Mouse (Mus musculus) midbrain, embryonic 11.5 days (tissue): ENCODE measurements around the gene Sptan1. TPM values are rescaled to one million over a fixed set of nuclear protein-coding genes. Genes with fewer than 3 reads are reported as not detected.

Experiments
- ATAC-seq: fragments of 200-750 bp; cut with Nextera tagmentation; 2 replicates; pipeline ENCODE4 v1.8.0; 2017; ENCODE audit warnings: moderate TSS enrichment, moderate library complexity; ENCODE audit not compliant: low FRiP score
- DNase-seq: peaks from one replicate; pipeline ENCODE4 v3.0.0; 2015; ENCODE audit warnings: low spot score; ENCODE audit errors: missing footprints
- H3K27ac ChIP-seq: fragments of 300-500 bp; sonication (generic); 2 replicates; pipeline ENCODE4 v1.5.1; 2014; ENCODE audit warnings: low read depth, low read length
- H3K27me3 ChIP-seq: fragments of 300-500 bp; sonication (generic); 2 replicates; pipeline ENCODE4 v1.6.1; 2014; ENCODE audit warnings: mild to moderate bottlenecking, low read length, moderate library complexity, mixed read lengths; ENCODE audit not compliant: control insufficient read depth, insufficient read depth
- H3K36me3 ChIP-seq: fragments of 300-500 bp; sonication (generic); 2 replicates; pipeline ENCODE4 v1.6.1; 2014; ENCODE audit warnings: mild to moderate bottlenecking, low read length, moderate library complexity, mixed read lengths; ENCODE audit not compliant: control insufficient read depth, insufficient read depth
- H3K4me1 ChIP-seq: fragments of 300-500 bp; sonication (generic); 2 replicates; pipeline ENCODE4 v1.6.1; 2014; ENCODE audit warnings: low read length; ENCODE audit not compliant: control insufficient read depth, insufficient read depth
- H3K4me2 ChIP-seq: fragments of 300-500 bp; sonication (generic); 2 replicates; pipeline ENCODE4 v1.6.1; 2014; ENCODE audit warnings: mild to moderate bottlenecking, moderate library complexity
- H3K4me3 ChIP-seq: fragments of 300-500 bp; sonication (generic); 2 replicates; pipeline ENCODE4 v1.5.1; 2014; ENCODE audit warnings: low read depth, low read length
- H3K9ac ChIP-seq: fragments of 300-500 bp; sonication (generic); 2 replicates; pipeline ENCODE4 v1.6.1; 2014; ENCODE audit warnings: low read length
- H3K9me3 ChIP-seq: fragments of 300-500 bp; sonication (generic); 2 replicates; pipeline ENCODE4 v1.6.1; 2016; ENCODE audit warnings: low read length; ENCODE audit not compliant: control insufficient read depth
- WGBS: fragments of 180-500 bp; shearing (Covaris S2); extraction: QIAGEN DNeasy Blood & Tissue Kit; methylation state at CpG from one replicate; pipeline ENCODE4 v1.1.7; 2014; 5-methylcytosine and 5-hydroxymethylcytosine counted together
- polyA plus RNA-seq: library from polyadenylated mRNA; unstranded; fragments of >200 nt; fragmentation: Nextera tagmentation; extraction: Ambion mirVana; gene quantifications from 2 replicates; pipeline ENCODE4 v1.2.1, GENCODE M21; 2014

Gene Sptan1
- polyA plus RNA-seq, 1 experiment from 2014 or later: 136 TPM

GRCm38 (mm10) chr2:29944723-29945122, 20.6 kb upstream of the Sptan1 start:
- H3K27me3 ChIP-seq: no peaks in the 10 kb centered on the region
- H3K9ac ChIP-seq: no peak overlapping the region
- 74% methylated on average over 1 of the region's 1 CpGs for WGBS
- H3K4me2 ChIP-seq: no peak overlapping the region
- ATAC-seq (no peak), DNase-seq (no peak)
- H3K4me1 ChIP-seq: no peaks in the 10 kb centered on the region
- no peaks in the 10 kb centered on the region for H3K9me3 ChIP-seq
- no peak overlapping the region for H3K27ac ChIP-seq
- peaks cover 26% of the 10 kb centered on the region for H3K36me3 ChIP-seq
- H3K4me3 ChIP-seq: no peak overlapping the region

GRCm38 (mm10) chr2:29948896-29949295, 16.5 kb upstream of the Sptan1 start:
- no peaks in the 10 kb centered on the region for H3K9me3 ChIP-seq
- no peak for DNase-seq
- no peaks in the 10 kb centered on the region for H3K4me1 ChIP-seq
- no peak overlapping the region for H3K4me3 ChIP-seq
- 95% methylated on average over 5 of the region's 5 CpGs for WGBS
- no peak overlapping the region for H3K4me2 ChIP-seq
- no peaks in the 10 kb centered on the region for H3K27me3 ChIP-seq
- H3K27ac ChIP-seq: no peak overlapping the region
- peaks cover 24% of the 10 kb centered on the region for H3K36me3 ChIP-seq
- ATAC-seq: no peak
- no peak overlapping the region for H3K9ac ChIP-seq

- Histone ChIP-seq H3K9me3 (no peaks in the 10 kb centered on the region), H3K27ac (no peak overlapping the region), H3K36me3 (peaks cover 4% of the 10 kb centered on the region; the same call in 1 of the 2 replicates), H3K4me3 (no peak overlapping the region), H3K27me3 (no peaks in the 10 kb centered on the region), H3K4me2 (no peak overlapping the region), H3K9ac (no peak overlapping the region), H3K4me1 (no peaks in the 10 kb centered on the region)
- 96% methylated on average over 7 of the region's 7 CpGs for WGBS
- ATAC-seq (no peak), DNase-seq (no peak)
These were observed 4.1 kb upstream of the Sptan1 start for GRCm38 (mm10) chr2:29961246-29961645.

- peak overlapping the region; percentile 92 for H3K4me3 ChIP-seq
- no peaks in the 10 kb centered on the region; the same call in 1 of the 2 replicates for H3K36me3 ChIP-seq
- H3K4me2 ChIP-seq: peak overlapping the region; percentile 40
- peak overlapping the region; percentile 91 for H3K9ac ChIP-seq
- H3K9me3 ChIP-seq: no peaks in the 10 kb centered on the region
- no peak for ATAC-seq
- peak overlapping the region; percentile 42 for H3K27ac ChIP-seq
- 20% methylated on average over 10 of the region's 10 CpGs for WGBS
- no peak for DNase-seq
- peaks cover 11% of the 10 kb centered on the region for H3K4me1 ChIP-seq
- no peaks in the 10 kb centered on the region for H3K27me3 ChIP-seq
These were observed 758 bp upstream of the Sptan1 start for GRCm38 (mm10) chr2:29964354-29965249.

- H3K9ac ChIP-seq: peak overlapping the region; percentile 91
- WGBS: 0% methylated on average over 27 of the region's 41 CpGs
- H3K27ac ChIP-seq: peak overlapping the region; percentile 68
- peak overlapping the region; percentile 40 for H3K4me2 ChIP-seq
- DNase-seq (peak; percentile 93), ATAC-seq (peak; percentile 19)
- H3K36me3 ChIP-seq: no peaks in the 10 kb centered on the region
- no peaks in the 10 kb centered on the region for H3K27me3 ChIP-seq
- no peaks in the 10 kb centered on the region for H3K9me3 ChIP-seq
- peak overlapping the region; percentile 92 for H3K4me3 ChIP-seq
- peaks cover 11% of the 10 kb centered on the region for H3K4me1 ChIP-seq
These were observed 546 bp downstream of the Sptan1 start for GRCm38 (mm10) chr2:29965906-29966305.

- Histone ChIP-seq H3K4me1 (peaks cover 11% of the 10 kb centered on the region), H3K4me2 (peak overlapping the region; percentile 40), H3K9me3 (no peaks in the 10 kb centered on the region), H3K4me3 (peak overlapping the region; percentile 92), H3K27ac (no peak overlapping the region), H3K27me3 (no peaks in the 10 kb centered on the region), H3K36me3 (no peaks in the 10 kb centered on the region), H3K9ac (peak overlapping the region; percentile 91)
- ATAC-seq (no peak), DNase-seq (no peak)
- 81% methylated on average over 2 of the region's 2 CpGs for WGBS
These were observed 1.5 kb downstream of the Sptan1 start for GRCm38 (mm10) chr2:29966826-29967225.

- H3K27me3 ChIP-seq: no peaks in the 10 kb centered on the region
- no peaks in the 10 kb centered on the region for H3K36me3 ChIP-seq
- ATAC-seq (no peak), DNase-seq (no peak)
- peaks cover 11% of the 10 kb centered on the region for H3K4me1 ChIP-seq
- peak overlapping the region; percentile 40; the same call in 1 of the 2 replicates for H3K4me2 ChIP-seq
- no peaks in the 10 kb centered on the region for H3K9me3 ChIP-seq
- H3K4me3 ChIP-seq: no peak overlapping the region; the same call in 1 of the 2 replicates
- no peak overlapping the region for H3K27ac ChIP-seq
- peak overlapping the region; percentile 32; the same call in 1 of the 2 replicates for H3K9ac ChIP-seq
- WGBS: 67% methylated on average over 5 of the region's 5 CpGs
These were observed 2.4 kb downstream of the Sptan1 start for GRCm38 (mm10) chr2:29967768-29968167.

GRCm38 (mm10) chr2:29968638-29969037, 3.3 kb downstream of the Sptan1 start:
- Histone ChIP-seq H3K4me2 (no peak overlapping the region), H3K4me1 (peaks cover 11% of the 10 kb centered on the region), H3K4me3 (no peak overlapping the region), H3K36me3 (no peaks in the 10 kb centered on the region), H3K9ac (no peak overlapping the region), H3K9me3 (no peaks in the 10 kb centered on the region), H3K27ac (no peak overlapping the region), H3K27me3 (no peaks in the 10 kb centered on the region)
- DNase-seq (no peak), ATAC-seq (no peak)
- WGBS: 80% methylated on average over 5 of the region's 5 CpGs

- WGBS: 89% methylated on average over 9 of the region's 9 CpGs
- Histone ChIP-seq H3K36me3 (no peaks in the 10 kb centered on the region; the same call in 1 of the 2 replicates), H3K9ac (no peak overlapping the region)
These were observed 6.7 kb downstream of the Sptan1 start for GRCm38 (mm10) chr2:29971838-29972635.

More at GRCm38 (mm10) chr2:29971838-29972635, 6.7 kb downstream of the Sptan1 start:
- DNase-seq: no peak
- ATAC-seq: no peak
- Histone ChIP-seq H3K4me3 (no peak overlapping the region), H3K27me3 (no peaks in the 10 kb centered on the region), H3K4me2 (no peak overlapping the region), H3K27ac (no peak overlapping the region), H3K9me3 (no peaks in the 10 kb centered on the region), H3K4me1 (peaks cover 5% of the 10 kb centered on the region)
